Mouse (Mus musculus) heart, embryonic 15.5 days (tissue): ENCODE data around the gene Kif1bp. TPM values are rescaled to one million over a fixed set of nuclear protein-coding genes. Genes with fewer than 3 reads are reported as not detected.
A peak's percentile ranks its signal among the peaks of the same experiment; 100 is the strongest.

ENCODE experiments used
- ATAC-seq: fragments of 200-750 bp; cut with Nextera tagmentation; replicated peaks from 2 replicates; pipeline ENCODE4 v1.8.0; 2017; ENCODE audit warnings: low read depth, moderate TSS enrichment; ENCODE audit not compliant: insufficient number of reproducible peaks, insufficient read depth, low FRiP score
- H3K27ac ChIP-seq: fragments of 300-500 bp; sonication (generic); 2 replicates; pipeline ENCODE4 v1.5.1; 2015; ENCODE audit warnings: mild to moderate bottlenecking, inconsistent platforms
- H3K27me3 ChIP-seq: fragments of 300-500 bp; sonication (generic); 2 replicates; pipeline ENCODE4 v1.6.1; 2015; ENCODE audit warnings: inconsistent platforms
- H3K36me3 ChIP-seq: fragments of 300-500 bp; sonication (generic); 2 replicates; pipeline ENCODE4 v1.6.1; 2015; ENCODE audit warnings: mild to moderate bottlenecking, inconsistent platforms
- H3K4me1 ChIP-seq: fragments of 300-500 bp; sonication (generic); replicated peaks from 2 replicates; pipeline ENCODE4 v1.6.1; 2015; ENCODE audit warnings: inconsistent platforms
- H3K4me2 ChIP-seq: fragments of 300-500 bp; sonication (generic); 2 replicates; pipeline ENCODE4 v1.6.1; 2015; ENCODE audit warnings: inconsistent platforms, mild to moderate bottlenecking, moderate library complexity
- H3K4me3 ChIP-seq: fragments of 300-500 bp; sonication (generic); 2 replicates; pipeline ENCODE4 v1.5.1; 2015; ENCODE audit warnings: mild to moderate bottlenecking, inconsistent platforms
- H3K9ac ChIP-seq: fragments of 300-500 bp; sonication (generic); 2 replicates; pipeline ENCODE4 v1.6.1; 2015; ENCODE audit warnings: mild to moderate bottlenecking, inconsistent platforms
- H3K9me3 ChIP-seq: fragments of 300-500 bp; sonication (generic); replicated peaks from 2 replicates; pipeline ENCODE4 v1.6.1; 2016; ENCODE audit warnings: inconsistent platforms
- WGBS: fragments of 180-500 bp; shearing (Covaris S2); methylation state at CpG from one replicate; pipeline ENCODE4 v1.1.7; 2015; ENCODE audit warnings: mixed read lengths; 5-methylcytosine and 5-hydroxymethylcytosine counted together
- polyA plus RNA-seq: library from polyadenylated mRNA; unstranded; fragments of >200 nt; fragmentation: Nextera tagmentation; extraction: Ambion mirVana; gene quantifications from 2 replicates; pipeline ENCODE4 v1.2.1, GENCODE M21; 2015

Kif1bp gene
- polyA plus RNA-seq, 1 experiment from 2014 or later = 28.0 TPM

DNA sequence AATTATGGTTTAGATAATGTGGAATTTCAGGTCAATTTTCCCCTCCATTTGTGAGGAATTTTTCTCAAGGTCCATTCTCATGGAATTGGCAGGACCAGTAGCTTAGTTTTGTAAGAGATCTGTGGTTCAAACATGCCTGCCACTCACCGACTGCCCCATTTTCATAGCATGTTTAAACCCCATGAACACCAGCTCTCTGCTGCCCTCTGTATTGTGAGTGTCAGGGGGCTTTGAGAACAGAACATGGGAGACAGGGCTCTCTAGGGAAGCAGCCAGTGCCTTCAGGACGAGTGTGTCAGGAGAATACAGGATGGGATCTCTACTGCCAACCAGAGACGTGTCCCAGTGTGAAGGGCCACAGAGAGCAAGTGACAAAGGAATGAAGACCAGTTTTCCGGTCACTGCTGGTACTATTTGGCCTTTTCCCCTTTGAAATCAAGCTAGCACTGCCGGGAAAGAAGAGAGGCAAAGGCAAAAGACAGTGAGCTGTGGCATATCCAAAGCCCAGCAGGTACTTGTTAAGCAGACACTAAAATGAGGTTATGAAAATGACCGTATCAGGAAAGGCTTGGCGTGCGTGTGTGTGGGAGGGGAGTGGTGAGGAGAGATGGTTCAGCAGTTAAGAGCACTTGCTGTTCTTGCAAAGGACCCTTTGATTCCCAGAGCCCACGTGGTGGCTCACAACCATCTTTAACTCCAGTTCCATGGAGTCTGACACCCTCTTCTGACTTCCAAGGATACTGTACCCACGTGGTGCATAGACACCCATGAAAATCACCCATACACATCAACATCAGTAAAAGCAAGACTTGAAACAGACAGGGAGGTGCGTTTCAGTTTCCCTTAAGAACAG is 22.3 kb downstream of the Kif1bp start:
- Histone ChIP-seq H3K27me3 (no peaks in the 10 kb centered on the region), H3K4me2 (no peak overlapping the region), H3K36me3 (peaks cover 19% of the 10 kb centered on the region; the same call in 1 of the 2 replicates), H3K9ac (no peak overlapping the region), H3K4me3 (no peak overlapping the region), H3K9me3 (no peaks in the 10 kb centered on the region), H3K4me1 (no peaks in the 10 kb centered on the region), H3K27ac (no peak overlapping the region)
- no peak for ATAC-seq
- 72% methylated on average over 11 of the region's 11 CpGs for WGBS

DNA sequence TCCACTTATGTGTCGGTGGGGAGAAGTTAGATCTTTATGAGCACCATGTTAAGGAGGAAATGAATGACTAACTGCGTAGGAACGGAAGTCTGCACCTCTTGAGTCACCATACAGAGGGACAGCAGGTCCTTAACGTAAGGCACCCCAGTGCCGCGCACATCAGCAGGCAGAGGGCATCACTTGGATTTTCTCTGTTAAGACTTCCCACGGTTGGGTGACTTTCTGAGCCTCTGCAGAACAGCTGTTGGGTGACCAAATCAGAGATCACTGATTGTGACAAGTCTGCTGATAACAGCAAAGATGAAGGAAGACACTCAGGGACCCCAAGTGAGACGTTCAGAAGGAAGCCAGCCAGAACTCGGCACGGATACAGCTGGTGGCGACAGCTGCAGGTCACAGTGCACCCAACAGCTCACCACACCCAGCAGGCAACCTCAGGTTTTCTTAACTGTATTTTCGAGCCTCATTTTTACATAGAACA is 24.6 kb downstream of the Kif1bp start:
- Histone ChIP-seq H3K4me1 (no peaks in the 10 kb centered on the region), H3K4me3 (no peak overlapping the region), H3K9ac (no peak overlapping the region), H3K36me3 (peaks cover 2% of the 10 kb centered on the region; the same call in 1 of the 2 replicates), H3K27me3 (no peaks in the 10 kb centered on the region), H3K4me2 (no peak overlapping the region), H3K27ac (no peak overlapping the region), H3K9me3 (no peaks in the 10 kb centered on the region)
- ATAC-seq = no peak
- whole genome bisulfite sequencing = 62% methylated on average over 12 of the region's 12 CpGs

DNA sequence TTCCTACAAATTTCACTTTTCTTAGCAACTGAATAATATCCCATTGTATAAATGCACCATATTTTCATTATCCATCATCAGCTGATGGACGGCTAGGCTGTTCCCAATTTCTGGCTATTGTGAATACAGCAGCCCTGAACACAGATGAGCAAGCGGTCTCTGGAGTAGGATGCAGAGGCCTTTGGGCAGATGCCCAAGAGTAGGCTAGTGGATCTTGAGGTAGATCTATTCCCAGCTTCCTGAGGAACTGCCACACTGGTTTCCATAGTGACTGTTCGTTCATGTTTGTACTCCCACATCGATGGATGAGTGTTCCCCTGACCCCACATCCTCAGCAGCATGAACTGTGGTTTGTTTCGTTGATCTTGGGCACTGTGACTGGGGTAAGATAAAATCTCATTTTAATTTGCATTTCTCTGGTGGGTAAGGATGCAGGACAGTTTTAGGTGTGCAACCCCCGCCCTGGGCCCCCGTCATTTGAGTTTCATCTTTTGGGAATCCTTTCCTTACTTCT is 27.4 kb downstream of the Kif1bp start:
- H3K4me2 ChIP-seq = no peak overlapping the region
- no peaks in the 10 kb centered on the region for H3K4me1 ChIP-seq
- no peak overlapping the region for H3K9ac ChIP-seq
- H3K36me3 ChIP-seq = no peaks in the 10 kb centered on the region
- no peak overlapping the region for H3K27ac ChIP-seq
- no peaks in the 10 kb centered on the region for H3K27me3 ChIP-seq
- no peak overlapping the region for H3K4me3 ChIP-seq
- no peak for ATAC-seq
- no peaks in the 10 kb centered on the region for H3K9me3 ChIP-seq
- WGBS = 76% methylated on average over 7 of the region's 7 CpGs

DNA sequence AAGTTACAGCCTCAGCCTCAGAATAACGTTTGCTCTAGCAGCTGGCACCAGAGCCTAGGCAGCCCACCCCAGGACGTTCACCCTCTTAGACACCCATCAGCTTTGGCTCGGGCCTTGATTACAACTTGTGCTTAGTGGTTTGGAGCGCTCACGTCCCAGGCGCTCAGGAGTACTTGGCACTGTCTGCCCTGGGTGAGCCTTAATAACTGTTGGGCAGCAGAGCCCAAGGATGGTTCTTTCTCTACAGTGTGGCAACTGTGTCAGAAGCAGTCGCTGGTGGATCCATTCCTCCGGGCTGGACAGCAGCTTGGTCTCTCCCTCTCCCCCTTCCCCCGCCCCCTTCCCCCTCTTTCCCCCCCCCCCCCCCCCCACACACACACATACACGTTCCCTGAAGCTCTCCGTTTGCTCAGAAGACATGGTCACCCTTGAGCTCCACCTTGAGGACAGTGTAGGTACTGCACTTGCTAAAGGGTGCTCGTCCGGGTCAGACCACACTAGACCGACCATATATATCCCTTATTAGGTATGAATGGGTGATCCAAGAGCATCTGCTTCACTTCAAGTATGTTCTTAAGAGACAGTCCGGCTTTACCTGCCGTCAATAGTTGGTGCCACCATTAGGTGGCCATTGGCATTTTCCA is 28.6 kb downstream of the Kif1bp start:
- H3K4me3 ChIP-seq = no peak overlapping the region
- ATAC-seq = no peak; the same call in 1 of the 2 replicates
- WGBS = 23% methylated on average over 16 of the region's 16 CpGs
- no peak overlapping the region for H3K4me2 ChIP-seq
- no peaks in the 10 kb centered on the region for H3K4me1 ChIP-seq
- no peak overlapping the region for H3K27ac ChIP-seq
- no peaks in the 10 kb centered on the region for H3K36me3 ChIP-seq
- no peaks in the 10 kb centered on the region for H3K9me3 ChIP-seq
- H3K27me3 ChIP-seq = no peaks in the 10 kb centered on the region
- H3K9ac ChIP-seq = no peak overlapping the region

DNA sequence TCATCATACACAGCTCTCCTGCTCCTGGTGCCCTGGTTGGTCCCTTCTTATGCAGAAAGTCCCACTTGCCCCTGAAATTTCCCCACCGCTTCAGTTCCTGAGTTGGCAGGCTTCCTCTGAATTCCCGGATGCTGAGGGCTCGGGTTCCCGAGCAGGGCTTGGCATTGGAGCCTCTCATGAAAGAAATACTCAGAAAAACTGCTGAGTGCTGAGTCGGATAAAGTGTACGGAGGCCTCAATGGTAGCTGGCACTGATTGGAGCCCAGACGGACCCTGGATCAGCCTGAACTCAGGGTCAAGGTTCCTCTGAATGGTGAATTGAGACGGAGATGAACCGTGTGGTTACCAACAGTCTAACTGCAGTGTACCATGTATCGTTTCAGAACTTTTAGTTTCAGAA is 31.8 kb downstream of the Kif1bp start:
- no peak overlapping the region for H3K4me3 ChIP-seq
- ATAC-seq = no peak
- no peaks in the 10 kb centered on the region for H3K27me3 ChIP-seq
- peaks cover 3% of the 10 kb centered on the region; the same call in 1 of the 2 replicates for H3K4me1 ChIP-seq
- WGBS = 76% methylated on average over 10 of the region's 10 CpGs
- no peak overlapping the region for H3K9ac ChIP-seq
- H3K27ac ChIP-seq = no peak overlapping the region
- H3K9me3 ChIP-seq = no peaks in the 10 kb centered on the region
- H3K36me3 ChIP-seq = no peaks in the 10 kb centered on the region
- H3K4me2 ChIP-seq = no peak overlapping the region

DNA sequence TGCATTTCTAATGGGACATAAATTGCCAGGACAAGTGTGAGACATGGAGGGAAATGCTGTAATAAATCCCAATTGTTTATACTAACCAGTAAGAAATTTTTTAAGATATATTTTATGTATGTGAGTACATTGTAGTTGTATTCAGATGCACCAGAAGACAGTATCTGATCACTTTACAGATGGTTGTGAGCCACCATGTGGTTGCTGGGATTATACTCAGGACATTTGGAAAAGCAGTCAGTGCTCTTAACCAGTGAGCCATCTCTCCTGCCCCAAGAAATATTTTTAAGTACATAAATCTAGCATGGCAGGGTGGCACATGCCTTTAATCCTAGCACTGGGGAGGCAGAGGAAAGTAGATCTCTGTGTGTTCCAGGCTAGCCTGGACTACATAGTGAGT is 32.5 kb downstream of the Kif1bp start:
- no peaks in the 10 kb centered on the region for H3K27me3 ChIP-seq
- H3K36me3 ChIP-seq = no peaks in the 10 kb centered on the region
- H3K27ac ChIP-seq = no peak overlapping the region
- no peak overlapping the region for H3K9ac ChIP-seq
- no peaks in the 10 kb centered on the region for H3K9me3 ChIP-seq
- H3K4me2 ChIP-seq = no peak overlapping the region
- no peak for ATAC-seq
- no peak overlapping the region for H3K4me3 ChIP-seq
- peaks cover 3% of the 10 kb centered on the region; the same call in 1 of the 2 replicates for H3K4me1 ChIP-seq

DNA sequence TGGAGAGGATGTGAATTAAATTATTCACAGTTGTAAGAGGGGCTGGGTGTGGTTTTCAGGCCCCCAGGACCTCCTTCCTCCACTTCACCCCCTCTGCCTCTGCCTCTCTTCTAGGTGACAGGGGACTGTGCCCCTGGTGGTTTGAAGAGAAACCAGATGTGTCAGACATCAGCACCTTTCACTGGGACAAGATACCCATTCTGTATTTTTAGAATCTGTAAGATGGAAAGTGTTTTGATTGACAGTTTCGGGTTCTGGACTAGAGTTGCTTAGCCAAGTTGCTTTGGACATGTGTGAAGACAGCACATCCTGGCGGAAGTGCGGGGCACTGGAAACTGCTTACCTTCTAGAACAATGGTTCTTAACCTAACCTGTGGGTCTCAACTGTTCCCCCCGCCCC is 33.9 kb downstream of the Kif1bp start:
- Histone ChIP-seq H3K9ac (no peak overlapping the region), H3K4me1 (peaks cover 3% of the 10 kb centered on the region; the same call in 1 of the 2 replicates), H3K9me3 (no peaks in the 10 kb centered on the region), H3K27me3 (no peaks in the 10 kb centered on the region), H3K36me3 (no peaks in the 10 kb centered on the region), H3K27ac (peak overlapping the region; percentile 34; the same call in 1 of the 2 replicates), H3K4me3 (no peak overlapping the region), H3K4me2 (no peak overlapping the region)
- WGBS = 66% methylated on average over 4 of the region's 4 CpGs
- no peak for ATAC-seq

DNA sequence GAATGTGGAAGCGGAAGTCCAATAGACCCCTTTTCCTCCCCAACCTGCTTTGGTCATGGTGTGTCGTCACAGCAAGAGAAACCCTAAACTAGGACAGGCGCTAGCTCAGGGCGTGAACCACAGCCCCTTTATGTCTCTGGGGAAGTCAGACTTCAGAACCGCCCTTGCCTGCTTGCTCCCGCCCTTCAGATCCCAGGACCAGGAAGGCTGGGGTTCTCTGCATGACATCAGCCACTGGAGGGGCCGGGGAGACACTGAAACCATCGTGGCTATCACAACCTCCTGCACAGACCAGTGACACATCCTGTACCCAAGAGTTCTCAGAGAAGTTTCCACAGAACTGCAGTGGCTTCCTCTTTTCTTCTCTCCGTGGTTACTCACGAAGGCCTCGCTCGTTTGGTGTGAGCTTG is 34.9 kb downstream of the Kif1bp start:
- Histone ChIP-seq H3K36me3 (no peaks in the 10 kb centered on the region), H3K27ac (peak overlapping the region; percentile 34; the same call in 1 of the 2 replicates), H3K4me3 (no peak overlapping the region), H3K4me1 (peaks cover 3% of the 10 kb centered on the region; the same call in 1 of the 2 replicates), H3K4me2 (no peak overlapping the region), H3K27me3 (no peaks in the 10 kb centered on the region), H3K9ac (no peak overlapping the region), H3K9me3 (no peaks in the 10 kb centered on the region)
- 72% methylated on average over 12 of the region's 12 CpGs for WGBS
- no peak; the same call in 1 of the 2 replicates for ATAC-seq

DNA sequence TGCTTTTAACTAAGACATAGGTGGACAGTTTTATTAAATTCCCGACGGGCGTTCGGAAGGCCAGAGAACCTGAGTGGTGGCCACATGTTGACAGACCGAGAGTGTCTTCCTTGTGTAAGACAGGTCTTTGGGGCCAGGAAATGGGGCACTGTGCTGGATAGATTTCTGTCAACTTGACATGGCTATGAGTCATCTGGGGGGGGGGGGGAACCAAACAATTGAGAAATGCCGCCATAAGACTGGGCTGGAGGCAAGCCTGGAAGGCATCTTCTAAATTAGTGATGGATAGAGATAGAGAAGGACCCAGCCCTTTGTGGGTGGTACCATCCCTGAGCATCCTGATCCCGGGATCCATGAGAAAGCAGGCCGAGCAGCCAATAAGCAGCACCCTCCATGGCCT is 35.3 kb downstream of the Kif1bp start:
- ATAC-seq = no peak
- Histone ChIP-seq H3K4me1 (peaks cover 3% of the 10 kb centered on the region; the same call in 1 of the 2 replicates), H3K27me3 (no peaks in the 10 kb centered on the region), H3K36me3 (no peaks in the 10 kb centered on the region), H3K9me3 (no peaks in the 10 kb centered on the region), H3K9ac (no peak overlapping the region), H3K27ac (peak overlapping the region; percentile 34; the same call in 1 of the 2 replicates), H3K4me3 (no peak overlapping the region), H3K4me2 (no peak overlapping the region)
- WGBS = 84% methylated on average over 8 of the region's 8 CpGs

DNA sequence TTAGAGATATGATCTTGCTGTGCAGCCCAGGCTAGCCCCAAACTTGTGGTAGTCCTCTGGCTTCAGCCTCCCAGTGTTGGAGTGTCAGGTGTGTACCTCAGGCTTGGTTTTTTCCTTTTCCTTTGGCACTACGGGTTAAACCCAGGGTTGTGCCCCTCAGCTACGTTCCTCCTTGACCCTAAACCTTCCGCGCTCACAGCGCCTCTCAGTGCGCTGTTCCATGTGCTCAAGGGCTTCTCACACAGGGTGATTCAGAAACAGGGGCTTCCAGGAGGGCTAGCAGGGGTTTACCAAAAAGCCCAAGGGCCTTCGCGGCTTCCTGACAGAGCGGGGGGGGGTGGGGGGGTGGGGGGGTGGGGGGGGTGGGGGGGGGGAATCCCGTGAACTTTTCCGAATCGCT is 35.8 kb downstream of the Kif1bp start:
- Histone ChIP-seq H3K9ac (no peak overlapping the region), H3K4me1 (peaks cover 3% of the 10 kb centered on the region; the same call in 1 of the 2 replicates), H3K27ac (no peak overlapping the region), H3K4me2 (no peak overlapping the region), H3K9me3 (no peaks in the 10 kb centered on the region), H3K27me3 (no peaks in the 10 kb centered on the region), H3K4me3 (no peak overlapping the region), H3K36me3 (no peaks in the 10 kb centered on the region)
- no peak for ATAC-seq
- 81% methylated on average over 12 of the region's 12 CpGs for WGBS

DNA sequence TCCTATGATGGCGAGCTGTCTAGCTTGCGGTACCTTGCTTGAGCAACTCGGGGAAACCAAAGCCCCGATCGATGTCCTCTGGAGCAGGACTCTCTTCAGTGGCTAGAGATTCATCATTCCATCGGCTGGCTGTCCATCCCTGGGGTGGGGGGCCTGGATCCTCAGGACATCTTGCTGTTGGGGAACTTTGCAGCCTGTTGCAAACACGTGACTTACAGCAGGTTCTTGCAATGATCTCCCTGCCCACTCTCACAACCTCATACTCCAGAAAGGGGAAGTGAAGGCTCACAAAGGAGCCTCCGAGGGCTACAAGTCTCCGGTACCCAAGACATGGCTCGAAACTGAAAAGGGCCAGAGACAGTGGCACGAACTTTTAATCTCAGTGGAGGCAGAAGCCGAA is 36.8 kb downstream of the Kif1bp start:
- Histone ChIP-seq H3K9me3 (no peaks in the 10 kb centered on the region), H3K4me3 (no peak overlapping the region), H3K4me2 (no peak overlapping the region), H3K27ac (no peak overlapping the region), H3K36me3 (no peaks in the 10 kb centered on the region), H3K4me1 (peaks cover 3% of the 10 kb centered on the region; the same call in 1 of the 2 replicates), H3K27me3 (no peaks in the 10 kb centered on the region), H3K9ac (no peak overlapping the region)
- WGBS = 87% methylated on average over 12 of the region's 12 CpGs
- ATAC-seq = no peak
